Mouse (Mus musculus) E14TG2a.4 (cell line): ENCODE results near the gene Trim2.

Experiments
- H3K27me3 ChIP-seq: 2 replicates; pipeline ENCODE4 v1.6.1; 2014; ENCODE audit warnings: low read length, control low read depth; ENCODE audit not compliant: insufficient read depth
- H3K36me3 ChIP-seq: 2 replicates; pipeline ENCODE4 v1.6.1; 2014; ENCODE audit warnings: low read length, control low read depth; ENCODE audit not compliant: insufficient read depth
- H3K4me1 ChIP-seq: replicated peaks from 2 replicates; pipeline ENCODE4 v1.6.1; 2014; ENCODE audit warnings: low read depth, low read length, control low read depth
- H3K4me3 ChIP-seq: replicated peaks from 2 replicates; pipeline ENCODE4 v1.5.1; 2014; ENCODE audit warnings: mild to moderate bottlenecking, low read length
- H3K9me3 ChIP-seq: 2 replicates; pipeline ENCODE4 v1.6.1; 2014; ENCODE audit warnings: low read length, control low read depth
- CTCF ChIP-seq: conservative IDR thresholded peaks from 2 replicates; pipeline ENCODE4 v1.5.1; 2014; ENCODE audit warnings: low read length
- NANOG ChIP-seq: IDR thresholded peaks from 2 replicates; pipeline ENCODE4 v1.6.1; 2014; ENCODE audit warnings: borderline replicate concordance, low read length, mixed read lengths
- POU5F1 ChIP-seq: IDR thresholded peaks from 2 replicates; pipeline ENCODE4 v1.6.1; 2014; ENCODE audit warnings: low read length, borderline replicate concordance

Trim2 gene

GRCm38 (mm10) chr3:84270624-84270995, 36.1 kb downstream of the Trim2 start:
- H3K4me3 ChIP-seq = peak overlapping the region; percentile 41
- H3K4me1 ChIP-seq = peaks cover 50% of the 10 kb centered on the region
- H3K27me3 ChIP-seq = peaks cover 19% of the 10 kb centered on the region
- no peak for TF ChIP-seq CTCF
- TF ChIP-seq POU5F1 = no peak
- TF ChIP-seq NANOG = no peak
- H3K36me3 ChIP-seq = no peaks in the 10 kb centered on the region
- no peaks in the 10 kb centered on the region for H3K9me3 ChIP-seq

DNA sequence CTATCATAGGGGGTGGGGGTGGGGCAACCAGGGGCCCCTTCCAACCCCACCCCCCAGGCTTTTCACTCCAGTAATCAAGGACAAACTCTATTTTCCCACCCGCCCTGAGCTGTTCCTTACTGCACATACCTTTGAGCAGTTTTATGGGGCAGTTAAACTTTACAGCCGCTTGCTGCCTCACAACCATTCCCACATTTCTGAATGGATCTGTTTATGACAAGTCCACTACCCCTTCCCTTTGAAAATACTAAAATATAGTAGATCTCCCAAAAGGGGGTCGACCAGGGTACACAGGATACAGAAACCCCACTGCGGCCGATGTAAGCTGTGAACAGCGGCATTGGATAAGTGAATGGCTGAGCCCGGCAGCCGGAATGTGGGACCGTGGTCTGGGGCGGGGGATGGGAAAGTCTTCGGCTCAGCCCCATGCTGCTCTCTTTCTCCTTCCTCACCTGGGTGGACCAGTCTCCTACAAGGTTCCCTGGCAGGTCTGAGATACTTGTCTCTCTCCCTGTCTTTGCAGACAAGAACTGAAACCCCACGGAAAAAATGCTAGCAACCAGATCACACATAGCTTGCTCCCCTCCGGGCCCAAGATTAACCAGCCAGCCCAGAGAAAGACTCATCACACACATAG, 36.6 kb downstream of the Trim2 start:
- Histone ChIP-seq H3K4me3 (peak overlapping the region; percentile 41), H3K36me3 (no peaks in the 10 kb centered on the region), H3K27me3 (peaks cover 19% of the 10 kb centered on the region), H3K4me1 (peaks cover 52% of the 10 kb centered on the region), H3K9me3 (no peaks in the 10 kb centered on the region)
- TF ChIP-seq POU5F1 (no peak), CTCF (no peak), NANOG (peak; percentile 13; the same call in 1 of the 2 replicates)

DNA sequence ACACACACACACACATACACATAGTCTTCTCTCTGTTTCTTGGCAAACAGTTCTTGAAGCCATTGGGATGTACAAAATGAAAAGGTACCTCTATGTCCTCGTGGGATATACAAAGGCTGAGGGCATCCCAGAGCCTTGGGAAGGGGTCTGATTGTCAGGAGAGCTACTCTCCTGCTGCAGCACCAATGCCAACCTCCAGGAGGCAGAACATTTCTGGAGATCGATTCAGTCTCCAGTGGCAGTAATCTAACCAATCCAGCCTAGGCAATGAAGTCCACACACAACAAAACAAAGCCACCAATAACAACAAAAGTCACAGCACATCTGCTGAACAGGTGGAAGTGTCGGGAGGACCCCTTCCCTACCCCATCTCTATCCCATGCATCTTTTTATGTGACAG, 38.2 kb downstream of the Trim2 start:
- peaks cover 25% of the 10 kb centered on the region for H3K27me3 ChIP-seq

GRCm38 (mm10) chr3:84266391-84266931, 40.2 kb downstream of the Trim2 start:
- Histone ChIP-seq H3K4me3 (no peak overlapping the region), H3K36me3 (no peaks in the 10 kb centered on the region), H3K4me1 (peaks cover 60% of the 10 kb centered on the region), H3K27me3 (peaks cover 22% of the 10 kb centered on the region), H3K9me3 (peaks cover 2% of the 10 kb centered on the region)
- TF ChIP-seq NANOG = no peak
- no peak for TF ChIP-seq POU5F1
- TF ChIP-seq CTCF = no peak

More for the DNA sequence above, 38.2 kb downstream of the Trim2 start:
- peak; percentile 25; the same call in 1 of the 2 replicates for TF ChIP-seq CTCF
- no peak for TF ChIP-seq NANOG
- no peak for TF ChIP-seq POU5F1
- Histone ChIP-seq H3K4me1 (peaks cover 52% of the 10 kb centered on the region), H3K36me3 (no peaks in the 10 kb centered on the region), H3K4me3 (no peak overlapping the region), H3K9me3 (no peaks in the 10 kb centered on the region)

- TF ChIP-seq POU5F1 = no peak
- TF ChIP-seq CTCF = no peak
- no peak for TF ChIP-seq NANOG
- H3K9me3 ChIP-seq = peaks cover 5% of the 10 kb centered on the region
- H3K4me3 ChIP-seq = no peak overlapping the region
- peaks cover 24% of the 10 kb centered on the region for H3K27me3 ChIP-seq
- H3K36me3 ChIP-seq = no peaks in the 10 kb centered on the region
- H3K4me1 ChIP-seq = peaks cover 59% of the 10 kb centered on the region
Observed at GRCm38 (mm10) chr3:84265084-84265483, 41.6 kb downstream of the Trim2 start.

DNA sequence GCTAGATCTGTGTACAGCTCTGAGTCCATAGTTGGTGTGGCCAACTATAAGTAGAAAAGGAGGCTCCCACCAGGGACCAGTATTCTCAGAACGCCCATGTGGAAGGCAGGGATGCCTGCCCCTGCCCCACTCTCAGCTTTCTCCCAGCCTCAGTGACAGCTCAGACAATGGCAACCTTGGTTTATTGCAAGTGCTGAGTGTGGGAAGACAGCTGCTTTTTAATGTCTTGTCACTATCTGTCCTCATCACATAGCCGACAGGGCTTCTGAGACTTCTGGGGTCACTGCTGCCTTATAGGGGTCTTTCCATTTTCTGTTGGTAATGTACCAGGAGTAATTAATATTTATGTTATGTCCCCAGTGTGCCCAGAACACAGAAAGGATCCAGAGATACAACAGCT, 42.3 kb downstream of the Trim2 start:
- Histone ChIP-seq H3K9me3 (peaks cover 5% of the 10 kb centered on the region), H3K4me3 (no peak overlapping the region), H3K36me3 (no peaks in the 10 kb centered on the region), H3K4me1 (peaks cover 53% of the 10 kb centered on the region), H3K27me3 (peaks cover 26% of the 10 kb centered on the region)
- no peak for TF ChIP-seq CTCF
- no peak for TF ChIP-seq POU5F1
- no peak for TF ChIP-seq NANOG

- Histone ChIP-seq H3K4me3 (no peak overlapping the region), H3K9me3 (peaks cover 5% of the 10 kb centered on the region), H3K27me3 (peaks cover 40% of the 10 kb centered on the region), H3K36me3 (no peaks in the 10 kb centered on the region), H3K4me1 (peaks cover 54% of the 10 kb centered on the region)
- TF ChIP-seq NANOG (no peak), POU5F1 (no peak)
Observed at GRCm38 (mm10) chr3:84262804-84263203, 43.9 kb downstream of the Trim2 start.

- H3K4me3 ChIP-seq = no peak overlapping the region
- H3K4me1 ChIP-seq = peaks cover 46% of the 10 kb centered on the region
- H3K36me3 ChIP-seq = no peaks in the 10 kb centered on the region
- H3K9me3 ChIP-seq = peaks cover 5% of the 10 kb centered on the region
- H3K27me3 ChIP-seq = peaks cover 45% of the 10 kb centered on the region
- TF ChIP-seq NANOG (no peak), POU5F1 (no peak), CTCF (no peak)
Observed at GRCm38 (mm10) chr3:84261863-84262262, 44.8 kb downstream of the Trim2 start.
